Mouse (Mus musculus) neural tube, embryonic 14.5 days (tissue): ENCODE results near the gene Rnf11. TPM values are rescaled to one million over a fixed set of nuclear protein-coding genes. Genes with fewer than 3 reads are reported as not detected.

Experiments used
- ATAC-seq: fragments of 200-750 bp; cut with Nextera tagmentation; 2 replicates; pipeline ENCODE4 v1.8.0; 2017; ENCODE audit warnings: low read depth, mild to moderate bottlenecking, moderate TSS enrichment, moderate library complexity
- H3K27ac ChIP-seq: fragments of 300-500 bp; sonication (generic); 2 replicates; pipeline ENCODE4 v1.5.1; 2014; ENCODE audit warnings: low read depth, mild to moderate bottlenecking, control low read depth, low read length, moderate library complexity, mixed read lengths
- H3K27me3 ChIP-seq: fragments of 300-500 bp; sonication (generic); 2 replicates; pipeline ENCODE4 v1.6.1; 2014; ENCODE audit warnings: low read length; ENCODE audit not compliant: control insufficient read depth, insufficient read depth
- H3K36me3 ChIP-seq: fragments of 300-500 bp; sonication (generic); 2 replicates; pipeline ENCODE4 v1.6.1; 2014; ENCODE audit warnings: low read length, mixed read lengths; ENCODE audit not compliant: control insufficient read depth, insufficient read depth
- H3K4me1 ChIP-seq: fragments of 300-500 bp; sonication (generic); 2 replicates; pipeline ENCODE4 v1.6.1; 2014; ENCODE audit warnings: low read length; ENCODE audit not compliant: control insufficient read depth, insufficient read depth
- H3K4me2 ChIP-seq: fragments of 300-500 bp; sonication (generic); 2 replicates; pipeline ENCODE4 v1.6.1; 2014; ENCODE audit warnings: mild to moderate bottlenecking, low read depth, low read length, control low read depth
- H3K4me3 ChIP-seq: fragments of 300-500 bp; sonication (generic); 2 replicates; pipeline ENCODE4 v1.5.1; 2014; ENCODE audit warnings: low read depth, low read length, control low read depth, mixed read lengths
- H3K9ac ChIP-seq: fragments of 300-500 bp; sonication (generic); replicated peaks from 2 replicates; pipeline ENCODE4 v1.6.1; 2014; ENCODE audit warnings: low read depth, mild to moderate bottlenecking, control low read depth, low read length, mixed read lengths
- H3K9me3 ChIP-seq: fragments of 300-500 bp; sonication (generic); 2 replicates; pipeline ENCODE4 v1.6.1; 2016; ENCODE audit warnings: low read length; ENCODE audit not compliant: control insufficient read depth
- WGBS: fragments of 180-500 bp; shearing (Covaris S2); extraction: QIAGEN DNeasy Blood & Tissue Kit; methylation state at CpG from one replicate; pipeline ENCODE4 v1.1.7; 2014; 5-methylcytosine and 5-hydroxymethylcytosine counted together
- polyA plus RNA-seq: library from polyadenylated mRNA; unstranded; fragments of >200 nt; fragmentation: Nextera tagmentation; extraction: Ambion mirVana; gene quantifications from 2 replicates; pipeline ENCODE4 v1.2.1, GENCODE M21; 2014

The Rnf11 gene
- polyA plus RNA-seq, 1 experiment from 2014 or later, result 95.5 TPM

- H3K36me3 ChIP-seq, result no peaks in the 10 kb centered on the region
- H3K9ac ChIP-seq, result no peak overlapping the region
- no peaks in the 10 kb centered on the region for H3K27me3 ChIP-seq
- H3K27ac ChIP-seq, result no peak overlapping the region
- 79% methylated on average over 3 of the region's 3 CpGs for WGBS
- H3K4me2 ChIP-seq, result no peak overlapping the region
- H3K9me3 ChIP-seq, result no peaks in the 10 kb centered on the region
- ATAC-seq, result no peak
- no peak overlapping the region for H3K4me3 ChIP-seq
- H3K4me1 ChIP-seq, result 0 out of 2 replicates have a peak, but pooled peaks cover 3% of the 10 kb centered on the region
These were observed 43.5 kb downstream of the Rnf11 start for GRCm38 (mm10) chr4:109441000-109441399.

GRCm38 (mm10) chr4:109440381-109440780 lies 44.1 kb downstream of the Rnf11 start:
- no peak overlapping the region for H3K4me3 ChIP-seq
- H3K9me3 ChIP-seq, result no peaks in the 10 kb centered on the region
- no peak overlapping the region for H3K4me2 ChIP-seq
- no peak for ATAC-seq
- 95% methylated on average over 5 of the region's 5 CpGs for WGBS
- H3K36me3 ChIP-seq, result no peaks in the 10 kb centered on the region
- 0 out of 2 replicates have a peak, but pooled peaks cover 3% of the 10 kb centered on the region for H3K4me1 ChIP-seq
- no peak overlapping the region for H3K27ac ChIP-seq
- H3K27me3 ChIP-seq, result no peaks in the 10 kb centered on the region
- H3K9ac ChIP-seq, result no peak overlapping the region

- H3K36me3 ChIP-seq, result no peaks in the 10 kb centered on the region
- no peaks in the 10 kb centered on the region for H3K9me3 ChIP-seq
- 82% methylated on average over 3 of the region's 3 CpGs for WGBS
- H3K9ac ChIP-seq, result no peak overlapping the region
- H3K4me1 ChIP-seq, result 0 out of 2 replicates have a peak, but pooled peaks cover 3% of the 10 kb centered on the region
- H3K27ac ChIP-seq, result no peak overlapping the region
- ATAC-seq, result no peak
- no peaks in the 10 kb centered on the region for H3K27me3 ChIP-seq
- no peak overlapping the region for H3K4me3 ChIP-seq
- H3K4me2 ChIP-seq, result no peak overlapping the region
These were observed 44.7 kb downstream of the Rnf11 start for GRCm38 (mm10) chr4:109439825-109440248.

GRCm38 (mm10) chr4:109439101-109439500 lies 45.4 kb downstream of the Rnf11 start:
- H3K27me3 ChIP-seq, result no peaks in the 10 kb centered on the region
- no peaks in the 10 kb centered on the region for H3K9me3 ChIP-seq
- H3K4me3 ChIP-seq, result no peak overlapping the region
- ATAC-seq, result no peak
- no peaks in the 10 kb centered on the region for H3K36me3 ChIP-seq
- 68% methylated on average over 8 of the region's 8 CpGs for WGBS
- H3K27ac ChIP-seq, result no peak overlapping the region
- H3K9ac ChIP-seq, result no peak overlapping the region
- 0 out of 2 replicates have a peak, but pooled peaks cover 3% of the 10 kb centered on the region for H3K4me1 ChIP-seq
- no peak overlapping the region for H3K4me2 ChIP-seq

- 0 out of 2 replicates have a peak, but pooled peaks cover 3% of the 10 kb centered on the region for H3K4me1 ChIP-seq
- no peak overlapping the region for H3K9ac ChIP-seq
- peak; percentile 76 for ATAC-seq
- no peak overlapping the region for H3K27ac ChIP-seq
- H3K27me3 ChIP-seq, result no peaks in the 10 kb centered on the region
- H3K9me3 ChIP-seq, result no peaks in the 10 kb centered on the region
- no peak overlapping the region for H3K4me3 ChIP-seq
- no peaks in the 10 kb centered on the region for H3K36me3 ChIP-seq
- H3K4me2 ChIP-seq, result no peak overlapping the region
- 55% methylated on average over 9 of the region's 9 CpGs for WGBS
These were observed 46.3 kb downstream of the Rnf11 start for GRCm38 (mm10) chr4:109437913-109438878.

GRCm38 (mm10) chr4:109434256-109434655 lies 50.3 kb downstream of the Rnf11 start:
- H3K9me3 ChIP-seq, result no peaks in the 10 kb centered on the region
- 89% methylated on average over 1 of the region's 1 CpGs for WGBS

GRCm38 (mm10) chr4:109433641-109434040 lies 50.9 kb downstream of the Rnf11 start:
- H3K4me3 ChIP-seq, result no peak overlapping the region
- WGBS, result 76% methylated on average over 6 of the region's 6 CpGs
- no peak overlapping the region for H3K27ac ChIP-seq
- H3K4me2 ChIP-seq, result no peak overlapping the region
- no peaks in the 10 kb centered on the region for H3K27me3 ChIP-seq
- no peak for ATAC-seq
- no peaks in the 10 kb centered on the region for H3K4me1 ChIP-seq
- H3K9me3 ChIP-seq, result no peaks in the 10 kb centered on the region
- H3K36me3 ChIP-seq, result no peaks in the 10 kb centered on the region
- no peak overlapping the region for H3K9ac ChIP-seq

More at GRCm38 (mm10) chr4:109434256-109434655, 50.3 kb downstream of the Rnf11 start:
- no peaks in the 10 kb centered on the region for H3K27me3 ChIP-seq
- H3K9ac ChIP-seq, result no peak overlapping the region
- no peaks in the 10 kb centered on the region for H3K36me3 ChIP-seq
- no peak overlapping the region for H3K27ac ChIP-seq
- H3K4me1 ChIP-seq, result no peaks in the 10 kb centered on the region
- no peak overlapping the region for H3K4me2 ChIP-seq
- ATAC-seq, result no peak
- no peak overlapping the region for H3K4me3 ChIP-seq

GRCm38 (mm10) chr4:109432668-109433375 lies 51.7 kb downstream of the Rnf11 start:
- WGBS, result 84% methylated on average over 16 of the region's 16 CpGs

GRCm38 (mm10) chr4:109430854-109431253 lies 53.7 kb downstream of the Rnf11 start:
- Histone ChIP-seq H3K4me1 (no peaks in the 10 kb centered on the region), H3K9me3 (no peaks in the 10 kb centered on the region), H3K27me3 (no peaks in the 10 kb centered on the region), H3K4me3 (no peak overlapping the region), H3K36me3 (no peaks in the 10 kb centered on the region), H3K9ac (no peak overlapping the region), H3K4me2 (no peak overlapping the region), H3K27ac (no peak overlapping the region)
- ATAC-seq, result 0 out of 2 replicates have a peak, but pooled peaks have one; percentile 26
- WGBS, result 56% methylated on average over 13 of the region's 13 CpGs

More at GRCm38 (mm10) chr4:109432668-109433375, 51.7 kb downstream of the Rnf11 start:
- H3K9ac ChIP-seq, result no peak overlapping the region
- H3K4me2 ChIP-seq, result no peak overlapping the region
- H3K27ac ChIP-seq, result no peak overlapping the region
- no peak overlapping the region for H3K4me3 ChIP-seq
- no peaks in the 10 kb centered on the region for H3K27me3 ChIP-seq
- H3K4me1 ChIP-seq, result no peaks in the 10 kb centered on the region
- H3K36me3 ChIP-seq, result no peaks in the 10 kb centered on the region
- no peak for ATAC-seq
- H3K9me3 ChIP-seq, result no peaks in the 10 kb centered on the region
